Mouse (Mus musculus) ES-Bruce4 (cell line): ENCODE results near the gene Itga8.

Source experiments
- CTCF ChIP-seq: IDR thresholded peaks from one replicate; pipeline ENCODE4 v1.8.1; 2011; ENCODE audit warnings: low read depth, low read length
- EP300 ChIP-seq: IDR thresholded peaks from 2 replicates; pipeline ENCODE4 v1.6.1; 2011; ENCODE audit warnings: low read depth, low read length; ENCODE audit not compliant: insufficient read depth
- POLR2A ChIP-seq: IDR thresholded peaks from one replicate; pipeline ENCODE4 v1.8.1; 2011; ENCODE audit warnings: low read length; ENCODE audit not compliant: insufficient read depth

GRCm38 (mm10) chr2:12226367-12226766 lies 75.4 kb downstream of the Itga8 start:
- TF ChIP-seq POLR2A, result no peak
- no peak for TF ChIP-seq EP300
- TF ChIP-seq CTCF, result no peak
